Mouse (Mus musculus) brain, adult 2 months (tissue): ENCODE measurements around the gene Acsf3.
A peak's percentile ranks its signal among the peaks of the same experiment; 100 is the strongest.

Source experiments
- DNase-seq: peaks from one replicate; pipeline ENCODE4 v3.0.0; 2011; ENCODE audit warnings: low read depth, low spot score

Gene Acsf3

DNA sequence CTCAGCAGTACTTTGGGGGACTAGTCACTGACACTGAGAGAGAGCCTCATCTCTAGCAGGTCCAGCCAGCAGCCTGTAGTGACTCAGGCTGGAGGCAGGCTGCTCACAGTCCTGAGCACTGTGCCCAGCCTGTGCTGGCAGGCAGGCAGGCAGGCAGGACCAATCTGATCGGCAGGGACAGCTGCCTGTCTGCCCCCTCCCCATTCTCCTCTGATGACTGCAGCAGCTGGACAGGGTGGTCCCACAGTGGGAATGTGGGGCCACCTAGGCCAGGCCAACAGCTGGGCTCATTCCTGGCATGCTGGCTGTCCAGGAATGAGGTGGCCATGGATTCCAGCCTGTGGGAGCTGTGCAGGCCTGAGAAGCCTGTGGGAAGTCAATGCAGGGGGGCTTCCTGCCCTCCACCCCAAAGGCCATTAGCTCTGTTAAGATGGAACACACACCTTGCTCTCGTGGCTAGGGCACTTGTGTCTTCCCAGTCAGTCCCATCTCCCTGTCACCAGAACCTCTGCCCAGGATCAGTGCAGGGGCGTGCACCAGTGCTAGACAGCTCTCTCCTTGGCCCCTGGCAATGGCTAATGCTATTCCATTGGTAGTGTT lies 75.5 kb downstream of the Acsf3 start:
- peak; percentile 54 for DNase-seq

DNA sequence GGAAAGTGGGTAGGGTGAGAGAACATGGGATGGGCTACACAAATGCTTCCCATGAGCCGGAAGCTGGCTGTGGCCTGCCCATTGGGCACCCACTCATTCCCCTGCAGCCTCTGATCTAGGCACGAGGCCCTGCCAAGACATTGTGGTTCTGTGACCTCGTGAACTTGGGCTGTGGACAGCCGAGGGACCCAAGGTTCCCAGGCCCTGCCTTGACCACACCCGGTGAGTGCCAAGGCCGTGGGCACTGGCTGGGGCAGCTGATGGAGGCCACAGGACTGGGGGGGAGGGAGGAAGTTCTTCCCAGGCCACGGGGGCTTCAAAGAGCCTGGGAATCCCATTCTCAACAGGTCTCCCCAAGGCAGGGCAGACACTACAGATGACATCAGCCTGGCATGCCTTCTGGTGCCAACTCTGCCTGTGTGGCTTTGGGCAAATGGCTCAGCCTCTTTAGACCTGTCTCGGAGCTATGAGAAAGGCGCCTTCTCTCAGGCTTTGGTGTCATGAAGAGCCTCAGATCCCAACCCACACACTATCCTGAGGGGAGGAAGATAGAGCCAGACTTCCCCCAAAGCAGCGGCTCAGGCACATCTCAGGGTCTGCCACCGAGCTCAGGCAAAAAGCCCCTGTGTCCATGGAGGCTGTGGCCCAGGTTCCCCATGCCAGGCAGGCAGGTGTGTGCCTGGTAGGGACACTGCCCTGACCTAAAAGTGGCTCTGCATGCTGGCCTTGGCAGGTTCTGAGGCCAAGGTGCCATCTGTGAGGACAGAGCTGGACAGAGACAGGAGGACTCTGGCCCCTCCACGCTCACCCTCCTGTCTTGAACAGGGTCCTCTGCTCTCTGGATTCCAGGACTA lies 76.6 kb downstream of the Acsf3 start:
- DNase-seq = peak; percentile 98

DNA sequence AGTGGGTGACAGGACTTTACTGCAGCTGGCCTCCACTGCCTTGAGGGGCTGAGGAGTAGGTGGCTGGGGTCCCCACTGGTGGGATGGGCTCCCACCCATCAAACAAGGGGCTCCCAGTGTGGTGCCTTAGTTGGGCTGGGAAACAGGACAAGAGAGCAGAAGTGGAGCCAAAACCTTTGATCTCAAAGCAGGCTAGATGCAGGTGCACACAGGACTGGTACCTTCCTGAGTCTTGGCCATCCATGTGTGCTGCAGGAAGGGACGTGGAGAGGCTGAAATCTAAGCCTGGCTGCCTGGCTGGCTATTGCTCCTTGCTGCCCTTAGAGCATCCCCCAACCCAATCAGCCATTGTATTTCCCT lies 77.2 kb downstream of the Acsf3 start:
- DNase-seq = peak; percentile 94

DNA sequence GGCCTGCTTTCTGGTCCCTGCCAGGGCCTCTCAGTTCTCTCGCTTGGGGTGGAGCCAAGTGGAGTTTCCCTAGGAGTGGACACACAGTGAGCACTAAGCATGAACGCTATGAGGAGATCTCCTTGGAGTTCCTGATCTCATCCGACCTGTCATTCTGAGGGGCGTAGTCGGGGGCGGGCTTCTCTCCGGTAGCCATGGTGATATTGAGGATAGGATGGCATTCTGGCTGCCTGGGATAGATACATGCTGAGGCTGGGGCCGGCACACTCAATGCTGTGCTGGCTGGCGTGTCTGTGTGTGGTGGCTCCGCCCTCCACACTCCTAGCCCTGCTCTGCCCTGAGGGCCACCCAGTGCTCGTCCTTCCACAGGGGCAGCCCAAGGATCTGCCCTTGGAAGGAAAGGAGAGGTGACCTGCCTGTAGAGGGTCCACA lies 78.1 kb downstream of the Acsf3 start:
- peak; percentile 88 for DNase-seq

DNA sequence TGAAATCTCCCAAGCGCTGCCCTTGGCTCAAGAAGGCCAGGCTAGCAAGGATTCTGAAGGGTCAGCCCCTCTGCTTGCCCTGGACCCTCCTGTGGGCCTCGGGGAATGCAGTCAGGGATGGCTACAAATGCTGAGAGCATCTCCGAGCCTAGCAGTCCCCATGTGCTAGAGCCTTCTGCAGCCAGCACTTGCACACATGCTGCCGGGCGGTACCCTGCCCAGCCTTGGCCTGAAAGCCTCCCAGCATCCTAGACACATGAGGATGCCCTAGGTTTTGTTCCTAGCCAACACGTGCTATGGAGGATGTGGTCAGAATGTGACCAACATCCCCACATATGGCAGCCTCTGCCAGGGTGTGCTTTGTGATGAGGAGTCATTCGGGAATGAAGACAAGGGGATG lies 79.1 kb downstream of the Acsf3 start:
- no peak for DNase-seq

DNA sequence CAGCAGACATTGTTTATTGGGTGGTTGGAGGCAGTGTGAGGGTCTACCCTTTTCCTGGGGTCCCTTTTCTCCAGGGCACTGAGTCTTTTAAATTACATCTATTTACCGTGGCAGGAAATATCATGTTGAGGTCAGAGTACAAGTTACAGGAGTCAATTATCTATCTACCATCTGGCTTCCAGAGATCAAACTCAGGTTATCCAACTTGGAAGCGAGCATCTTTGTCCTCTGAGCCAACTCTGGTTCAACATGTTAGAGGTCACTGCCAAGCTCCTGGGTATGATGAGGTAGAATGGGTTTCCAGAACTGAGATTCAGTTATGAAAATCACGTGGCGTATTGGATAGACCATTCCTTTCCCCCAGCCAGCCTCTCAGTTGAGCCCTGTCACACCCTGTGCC lies 79.8 kb downstream of the Acsf3 start:
- no peak for DNase-seq

DNA sequence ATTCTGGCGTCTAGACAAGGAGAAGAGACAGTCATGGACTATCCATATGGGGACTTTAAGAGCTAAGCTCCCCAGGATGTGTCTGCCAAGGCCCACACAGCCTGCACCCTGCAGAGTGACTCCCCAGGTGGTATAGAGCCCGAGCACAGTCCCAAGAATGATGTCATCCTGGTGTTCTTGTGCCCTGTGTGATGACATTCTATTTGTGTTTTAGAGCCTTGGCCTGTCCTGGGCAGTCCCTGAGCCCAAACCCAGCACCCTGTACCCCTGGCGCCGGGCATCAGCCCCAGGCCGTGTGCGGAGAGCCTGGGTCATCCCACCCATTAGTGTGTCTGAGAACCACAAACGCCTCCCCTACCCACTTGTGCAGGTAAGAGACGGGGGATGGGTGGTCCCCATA lies 81.0 kb downstream of the Acsf3 start:
- no peak for DNase-seq

DNA sequence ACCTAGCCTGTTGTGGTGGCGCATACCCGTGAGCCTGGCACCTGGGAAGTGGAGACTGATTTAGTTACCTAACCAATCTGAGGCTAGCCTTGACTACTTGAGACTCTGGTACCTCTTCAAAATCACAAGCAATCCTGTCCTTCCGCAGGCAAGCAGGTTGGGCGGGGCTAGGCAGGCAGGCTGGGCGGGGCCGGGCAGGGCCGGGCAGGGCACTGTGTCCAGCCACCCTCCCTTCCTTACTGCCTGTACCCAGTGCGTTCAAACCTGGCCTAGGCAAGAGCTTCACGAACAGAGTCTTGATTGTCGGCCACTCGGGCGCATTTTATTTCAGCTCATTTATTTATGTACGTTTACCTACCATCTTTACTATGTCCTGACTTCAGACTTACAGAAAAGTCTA lies 84.6 kb downstream of the Acsf3 start:
- no peak for DNase-seq

DNA sequence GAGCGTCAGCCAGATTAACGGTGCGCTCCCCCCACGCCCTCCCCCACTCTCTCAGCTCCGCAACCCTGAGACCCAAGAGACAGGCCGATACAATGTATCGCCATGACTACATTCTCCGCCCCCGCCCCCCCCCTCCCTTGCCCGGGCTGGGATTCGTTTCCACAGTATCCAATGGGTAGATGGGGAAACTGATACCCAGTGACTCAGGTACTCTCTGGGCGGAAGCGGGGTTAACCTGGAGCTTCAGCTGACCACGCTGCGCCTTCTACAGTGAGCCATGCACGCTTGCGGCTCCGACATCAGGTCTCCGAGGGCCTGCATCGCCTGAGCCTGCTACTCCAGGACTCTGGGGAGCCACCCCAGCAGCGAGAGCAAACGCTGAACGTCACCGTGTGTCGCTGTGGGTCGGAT lies 89.4 kb downstream of the Acsf3 start:
- DNase-seq = no peak

DNA sequence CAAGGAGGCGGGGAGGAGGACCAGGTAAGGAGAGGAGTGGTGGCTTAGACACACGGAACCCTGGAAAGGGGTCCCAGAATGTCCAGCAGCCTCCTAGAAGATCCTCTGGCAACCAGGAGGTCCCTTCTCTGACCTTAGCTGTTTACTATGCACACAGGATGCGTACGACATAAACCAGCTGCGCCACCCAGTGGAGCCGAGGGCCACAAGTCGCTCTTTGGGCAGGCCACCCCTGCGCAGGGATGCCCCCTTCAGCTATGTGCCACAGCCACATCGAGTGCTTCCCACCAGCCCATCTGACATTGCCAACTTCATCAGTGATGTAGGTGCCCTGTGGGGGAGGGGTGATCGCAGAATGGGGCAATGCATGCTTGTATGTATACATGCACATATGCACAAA lies 90.2 kb downstream of the Acsf3 start:
- peak; percentile 48 for DNase-seq

DNA sequence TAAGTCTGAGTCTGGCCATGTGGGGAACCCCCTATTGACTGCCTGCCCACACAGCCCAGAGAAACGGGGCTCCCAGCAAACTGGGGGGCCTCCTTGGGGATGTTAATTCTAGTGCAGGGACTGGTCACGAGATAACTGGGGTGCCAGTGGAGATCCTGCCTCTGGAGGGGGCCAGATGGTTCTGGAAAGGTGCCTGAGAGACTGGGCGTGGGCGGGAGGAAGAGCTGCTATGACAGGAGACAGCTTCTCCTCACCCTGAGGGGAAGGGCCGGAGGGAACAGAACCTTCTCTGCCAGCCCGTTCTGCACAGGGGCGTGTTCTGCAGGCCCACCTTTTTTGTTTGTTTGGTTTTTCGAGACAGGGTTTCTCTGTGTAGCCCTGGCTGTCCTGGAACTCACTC lies 90.9 kb downstream of the Acsf3 start:
- DNase-seq = no peak
